Mouse (Mus musculus) intestine, postnatal 0 days (tissue): ENCODE data around the gene Emilin2. TPM values are rescaled to one million over a fixed set of nuclear protein-coding genes. Genes with fewer than 3 reads are reported as not detected.

Experiments
- ATAC-seq: fragments of 200-750 bp; cut with Nextera tagmentation; 2 replicates; pipeline ENCODE4 v1.8.0; 2017; ENCODE audit warnings: mild to moderate bottlenecking, moderate TSS enrichment, moderate library complexity
- H3K27ac ChIP-seq: fragments of 300-500 bp; sonication (generic); 2 replicates; pipeline ENCODE4 v1.5.1; 2014; ENCODE audit warnings: mild to moderate bottlenecking, low read depth, low read length, moderate library complexity
- H3K27me3 ChIP-seq: fragments of 300-500 bp; sonication (generic); replicated peaks from 2 replicates; pipeline ENCODE4 v1.6.1; 2014; ENCODE audit warnings: low read length, mixed read lengths; ENCODE audit not compliant: control insufficient read depth, insufficient read depth
- H3K36me3 ChIP-seq: fragments of 300-500 bp; sonication (generic); 2 replicates; pipeline ENCODE4 v1.6.1; 2014; ENCODE audit warnings: mild to moderate bottlenecking, moderate library complexity; ENCODE audit not compliant: control insufficient read depth, insufficient read depth
- H3K4me1 ChIP-seq: fragments of 300-500 bp; sonication (generic); replicated peaks from 2 replicates; pipeline ENCODE4 v1.6.1; 2014; ENCODE audit warnings: antibody characterized with exemption, low read length, mixed read lengths; ENCODE audit not compliant: control insufficient read depth, insufficient read depth
- H3K4me2 ChIP-seq: fragments of 300-500 bp; sonication (generic); replicated peaks from 2 replicates; pipeline ENCODE4 v1.6.1; 2014; ENCODE audit warnings: low read depth, mild to moderate bottlenecking, moderate library complexity
- H3K4me3 ChIP-seq: fragments of 300-500 bp; sonication (generic); 2 replicates; pipeline ENCODE4 v1.5.1; 2014; ENCODE audit warnings: low read depth, low read length
- H3K9ac ChIP-seq: fragments of 300-500 bp; sonication (generic); 2 replicates; pipeline ENCODE4 v1.6.1; 2014; ENCODE audit warnings: mild to moderate bottlenecking, low read depth, low read length
- H3K9me3 ChIP-seq: fragments of 300-500 bp; sonication (generic); 2 replicates; pipeline ENCODE4 v1.6.1; 2016; ENCODE audit warnings: mixed run types; ENCODE audit not compliant: control insufficient read depth
- CTCF ChIP-seq: sonication (generic); IDR thresholded peaks from 2 replicates; pipeline ENCODE4 v1.5.1; 2016; ENCODE audit warnings: low read depth, mild to moderate bottlenecking, control low read depth, antibody characterized with exemption, moderate library complexity
- WGBS: fragments of 180-500 bp; shearing (Covaris S2); extraction: QIAGEN DNeasy Blood & Tissue Kit; methylation state at CpG from one replicate; pipeline ENCODE4 v1.1.7; 2014; 5-methylcytosine and 5-hydroxymethylcytosine counted together
- polyA plus RNA-seq: library from polyadenylated mRNA; unstranded; fragments of >200 nt; fragmentation: Nextera tagmentation; extraction: Ambion mirVana; gene quantifications from 2 replicates; pipeline ENCODE4 v1.2.1, GENCODE M21; 2015

Gene Emilin2
- 0.82 and 1.7 TPM in 2 replicates for polyA plus RNA-seq

- peak within 1 kb of the TSS; percentile 50 for H3K4me3 ChIP-seq
- no peaks in the 10 kb centered on the region for H3K9me3 ChIP-seq
- H3K4me2 ChIP-seq, result peak within 1 kb of the TSS; percentile 94
- ATAC-seq, result no peak
- H3K27me3 ChIP-seq, result peaks cover 30% of the 10 kb centered on the region
- peak; percentile 63 for TF ChIP-seq CTCF
- 7% methylated on average over 20 of the region's 20 CpGs for WGBS
- H3K27ac ChIP-seq, result no peak within 1 kb of the TSS
- no peaks in the 10 kb centered on the region; the same call in 1 of the 2 replicates for H3K4me1 ChIP-seq
- H3K9ac ChIP-seq, result 0 out of 2 replicates have a peak within 1 kb of the TSS, but pooled peaks have one; percentile 37
- no peaks in the 10 kb centered on the region for H3K36me3 ChIP-seq
Observed at GRCm38 (mm10) chr17:71311340-71312171, at the start of gene Emilin2. TSS of gene Emilin2 (minus strand) at chr17:71311978.

GRCm38 (mm10) chr17:71355526-71355925, 43.7 kb upstream of the Emilin2 start:
- WGBS, result 58% methylated on average over 3 of the region's 3 CpGs
- Histone ChIP-seq H3K36me3 (peaks cover 47% of the 10 kb centered on the region), H3K27ac (no peak overlapping the region), H3K27me3 (no peaks in the 10 kb centered on the region), H3K4me1 (no peaks in the 10 kb centered on the region), H3K9ac (no peak overlapping the region), H3K4me2 (no peak overlapping the region), H3K9me3 (no peaks in the 10 kb centered on the region), H3K4me3 (no peak overlapping the region)
- ATAC-seq, result no peak
- TF ChIP-seq CTCF, result no peak

- Histone ChIP-seq H3K4me2 (no peak overlapping the region), H3K4me1 (no peaks in the 10 kb centered on the region), H3K4me3 (no peak overlapping the region), H3K9me3 (no peaks in the 10 kb centered on the region), H3K27ac (no peak overlapping the region), H3K36me3 (peaks cover 42% of the 10 kb centered on the region), H3K27me3 (no peaks in the 10 kb centered on the region), H3K9ac (no peak overlapping the region)
- WGBS, result 96% methylated on average over 11 of the region's 11 CpGs
- ATAC-seq, result no peak
- no peak for TF ChIP-seq CTCF
Observed at GRCm38 (mm10) chr17:71354205-71354604, 42.4 kb upstream of the Emilin2 start.

- Histone ChIP-seq H3K27me3 (no peaks in the 10 kb centered on the region), H3K9me3 (no peaks in the 10 kb centered on the region), H3K27ac (no peak overlapping the region), H3K9ac (no peak overlapping the region), H3K36me3 (peaks cover 47% of the 10 kb centered on the region), H3K4me3 (no peak overlapping the region), H3K4me2 (no peak overlapping the region), H3K4me1 (no peaks in the 10 kb centered on the region)
- no peak for ATAC-seq
- no peak for TF ChIP-seq CTCF
- WGBS, result 95% methylated on average over 3 of the region's 3 CpGs
Observed at GRCm38 (mm10) chr17:71348188-71348587, 36.4 kb upstream of the Emilin2 start.

- ATAC-seq, result no peak
- H3K36me3 ChIP-seq, result peaks cover 12% of the 10 kb centered on the region
- H3K4me2 ChIP-seq, result no peak overlapping the region
- H3K9me3 ChIP-seq, result no peaks in the 10 kb centered on the region
- H3K27ac ChIP-seq, result no peak overlapping the region
- H3K4me1 ChIP-seq, result no peaks in the 10 kb centered on the region
- WGBS, result 85% methylated on average over 3 of the region's 3 CpGs
- no peak for TF ChIP-seq CTCF
- no peaks in the 10 kb centered on the region for H3K27me3 ChIP-seq
- no peak overlapping the region for H3K4me3 ChIP-seq
- no peak overlapping the region for H3K9ac ChIP-seq
Observed at GRCm38 (mm10) chr17:71342006-71342405, 30.2 kb upstream of the Emilin2 start.

- Histone ChIP-seq H3K9ac (no peak overlapping the region), H3K9me3 (no peaks in the 10 kb centered on the region), H3K4me3 (no peak overlapping the region), H3K36me3 (no peaks in the 10 kb centered on the region; the same call in 1 of the 2 replicates), H3K27me3 (no peaks in the 10 kb centered on the region), H3K4me2 (no peak overlapping the region), H3K27ac (no peak overlapping the region), H3K4me1 (no peaks in the 10 kb centered on the region)
- 94% methylated on average over 6 of the region's 6 CpGs for WGBS
- no peak for ATAC-seq
- no peak for TF ChIP-seq CTCF
Observed at GRCm38 (mm10) chr17:71338627-71339026, 26.8 kb upstream of the Emilin2 start.
